Mouse (Mus musculus) thymus, adult 2 months (tissue): Measurements from ENCODE around the gene Rbm43.

ENCODE experiments used
- CTCF ChIP-seq: fragments of 200-500 bp; IDR thresholded peaks from 2 replicates; pipeline ENCODE4 v1.5.1; 2012; ENCODE audit warnings: mild to moderate bottlenecking, control low read depth, low read length, moderate library complexity, borderline replicate concordance; ENCODE audit not compliant: control insufficient read depth, poor library complexity, insufficient read depth; ENCODE audit errors: extremely low read depth
- POLR2A ChIP-seq: fragments of 200-500 bp; IDR thresholded peaks from 2 replicates; pipeline ENCODE4 v1.6.1; 2012; ENCODE audit warnings: mild to moderate bottlenecking, low read length, control low read depth, moderate library complexity; ENCODE audit not compliant: control insufficient read depth, poor library complexity, insufficient read depth; ENCODE audit errors: extremely low read depth

DNA sequence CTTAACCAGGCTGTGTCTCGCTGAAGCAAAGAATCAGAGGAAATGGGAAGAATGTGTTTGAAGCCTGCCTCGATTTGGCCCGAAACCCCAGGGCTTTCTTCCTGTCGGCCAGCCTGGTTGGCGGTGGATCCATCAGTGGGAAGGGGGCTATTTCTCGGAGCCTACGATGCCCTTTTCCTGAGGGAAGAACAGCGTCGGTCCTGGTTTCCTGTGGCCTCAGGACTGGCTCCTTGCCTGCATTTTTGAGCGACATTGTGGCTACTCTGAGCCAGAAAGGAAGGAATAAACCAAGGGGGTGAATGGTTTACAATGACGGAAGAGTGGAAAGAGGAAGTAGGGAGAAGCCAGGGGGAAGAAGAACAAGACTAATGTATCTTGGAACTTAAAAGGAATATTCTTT, 46.7 kb upstream of the Rbm43 start:
- TF ChIP-seq CTCF (no peak), POLR2A (no peak)
